In the genomic region with DNA sequence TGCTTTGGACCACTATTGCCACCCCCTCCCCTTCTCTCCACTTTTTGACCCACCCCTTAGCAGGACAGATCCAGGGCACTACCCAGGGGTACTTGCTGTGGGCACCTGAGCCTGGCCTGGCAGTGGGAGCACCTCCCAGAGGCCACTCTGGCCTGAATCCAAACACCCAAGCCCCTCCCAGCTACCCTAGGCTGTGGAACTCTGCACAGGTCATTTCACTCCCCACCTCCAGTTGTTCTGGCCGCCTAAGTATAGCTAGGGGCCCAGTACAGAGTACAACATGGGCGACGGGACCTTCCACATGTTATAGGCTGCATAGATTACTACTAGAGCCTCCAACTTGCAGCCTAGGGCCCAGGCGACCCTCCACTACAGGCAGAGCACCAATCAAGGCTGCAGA, we compare ENCODE assay signal across 12 mouse cellular contexts. TPM values are rescaled to one million over a fixed set of nuclear protein-coding genes. Genes with fewer than 3 reads are reported as not detected.
A peak's percentile ranks its signal among the peaks of the same experiment; 100 is the strongest.
DNase-seq lines count a peak whose midpoint lies in the region; ATAC-seq and TF ChIP-seq lines count a peak whose summit lies in the region.
"Had no signal": no experiment of that assay in that cellular context is flagged by ENCODE, and none has a peak within 500 bp of the region (broad histone marks: within the 10 kb centered on the region; RNA-seq: fewer than 3 reads in every experiment).

No protein-coding gene starts in this region.

- H3K4me1 ChIP-seq in midbrain, embryonic 11.5 days (ENCODE audit: control insufficient read depth, insufficient read depth, low read length), result peaks cover 47% of the 10 kb centered on the region
- peaks cover 22% of the 10 kb centered on the region for H3K4me1 ChIP-seq in midbrain, postnatal 0 days (ENCODE audit: insufficient read depth, low read length)
- H3K4me1 ChIP-seq in liver, embryonic 16.5 days (ENCODE audit: control insufficient read depth, low read depth, low read length), result peaks cover 60% of the 10 kb centered on the region
- peaks cover 21% of the 10 kb centered on the region; the same call in 1 of the 2 replicates for H3K4me1 ChIP-seq in lung, postnatal 0 days (ENCODE audit: insufficient read depth, low read depth, low read length)

- DNase-seq in gastrocnemius, postnatal 4 days (ENCODE audit: low spot score in 2 of 2), result peak; percentile 7 to 15
- no peak for DNase-seq in gastrocnemius, postnatal 36 days
- DNase-seq in midbrain, embryonic 11.5 days (ENCODE audit: low spot score, missing footprints), result peak; percentile 75
- DNase-seq in midbrain, postnatal 0 days (ENCODE audit: low spot score), result no peak
- DNase-seq in kidney, postnatal 14 days, result peak; percentile 72
- no peak for DNase-seq in layer of hippocampus, postnatal 25 days (ENCODE audit: extremely low spot score in 1 of 2, low spot score in 1 of 2)
- no peak for DNase-seq in lung, postnatal 0 days (ENCODE audit: low spot score)
- DNase-seq: adrenal gland, adult 2 months; cerebellum, postnatal 10 days; retina, postnatal 1 day had no signal

- no peak for TF ChIP-seq CTCF in midbrain, postnatal 0 days (IDR thresholded peaks at IDR 0.05)
- TF ChIP-seq CTCF in lung, postnatal 0 days (IDR thresholded peaks at IDR 0.05), result no peak

- TF ChIP-seq EP300 in lung, postnatal 0 days (IDR thresholded peaks at IDR 0.05), result no peak

- 73% methylated on average over 4 of the region's 4 CpGs for WGBS in midbrain, embryonic 11.5 days
- 78% methylated on average over 4 of the region's 4 CpGs for WGBS in midbrain, postnatal 0 days
- 56% methylated on average over 4 of the region's 4 CpGs for WGBS in liver, embryonic 16.5 days (ENCODE audit: insufficient replicate concordance)
- WGBS in lung, postnatal 0 days, result 82% methylated on average over 4 of the region's 4 CpGs

- no peak for ATAC-seq in midbrain, embryonic 11.5 days (ENCODE audit: low FRiP score)
- ATAC-seq in midbrain, postnatal 0 days (ENCODE audit: low FRiP score), result no peak
- no peak for ATAC-seq in liver, embryonic 16.5 days (ENCODE audit: low read depth)
- no peak for ATAC-seq in lung, postnatal 0 days

- H3K27me3 ChIP-seq in midbrain, embryonic 11.5 days (ENCODE audit: control insufficient read depth, insufficient read depth, low read length), result no peaks in the 10 kb centered on the region
- no peaks in the 10 kb centered on the region; the same call in 1 of the 2 replicates for H3K27me3 ChIP-seq in midbrain, postnatal 0 days (ENCODE audit: insufficient read depth, low read length)
- no peaks in the 10 kb centered on the region for H3K27me3 ChIP-seq in liver, embryonic 16.5 days (ENCODE audit: control insufficient read depth, insufficient read depth, low read depth, low read length)
- no peaks in the 10 kb centered on the region for H3K27me3 ChIP-seq in lung, postnatal 0 days (replicated peaks; ENCODE audit: insufficient read depth, low read length)
- H3K27me3 ChIP-seq: heart, embryonic 15.5 days had no signal

- no peaks in the 10 kb centered on the region for H3K9me3 ChIP-seq in midbrain, embryonic 11.5 days (ENCODE audit: control insufficient read depth, low read length)
- H3K9me3 ChIP-seq in midbrain, postnatal 0 days (ENCODE audit: low read length), result no peaks in the 10 kb centered on the region
- no peaks in the 10 kb centered on the region for H3K9me3 ChIP-seq in liver, embryonic 16.5 days (replicated peaks; ENCODE audit: control insufficient read depth, low read length)
- no peaks in the 10 kb centered on the region for H3K9me3 ChIP-seq in lung, postnatal 0 days (ENCODE audit: low read length)
- H3K9me3 ChIP-seq: heart, embryonic 15.5 days had no signal

- H3K36me3 ChIP-seq in midbrain, embryonic 11.5 days (ENCODE audit: control insufficient read depth, insufficient read depth, low read length), result no peaks in the 10 kb centered on the region
- H3K36me3 ChIP-seq in midbrain, postnatal 0 days (ENCODE audit: insufficient read depth, low read length), result no peaks in the 10 kb centered on the region
- H3K36me3 ChIP-seq in liver, embryonic 16.5 days (ENCODE audit: control insufficient read depth, insufficient read depth), result peaks cover 12% of the 10 kb centered on the region; the same call in 1 of the 2 replicates
- no peaks in the 10 kb centered on the region for H3K36me3 ChIP-seq in lung, postnatal 0 days (ENCODE audit: insufficient read depth, low read length)
- H3K36me3 ChIP-seq: heart, embryonic 15.5 days had no signal

- no peak overlapping the region for H3K4me2 ChIP-seq in midbrain, embryonic 11.5 days
- no peak overlapping the region for H3K4me2 ChIP-seq in midbrain, postnatal 0 days (ENCODE audit: low read depth, low read length, poor library complexity, severe bottlenecking)
- H3K4me2 ChIP-seq in liver, embryonic 16.5 days (ENCODE audit: low read depth, low read length), result peak overlapping the region; percentile 83; the same call in 1 of the 2 replicates
- no peak overlapping the region for H3K4me2 ChIP-seq in lung, postnatal 0 days (replicated peaks; ENCODE audit: low read depth, low read length)

- H3K4me3 ChIP-seq in midbrain, embryonic 11.5 days (ENCODE audit: low read depth, low read length), result no peak overlapping the region
- H3K4me3 ChIP-seq in midbrain, postnatal 0 days (ENCODE audit: low read depth, low read length), result no peak overlapping the region
- no peak overlapping the region; the same call in 1 of the 2 replicates for H3K4me3 ChIP-seq in liver, embryonic 16.5 days (ENCODE audit: low read depth, low read length)
- H3K4me3 ChIP-seq in lung, postnatal 0 days (ENCODE audit: low read depth, low read length), result no peak overlapping the region

- H3K9ac ChIP-seq in midbrain, embryonic 11.5 days (ENCODE audit: low read length), result no peak overlapping the region
- H3K9ac ChIP-seq in midbrain, postnatal 0 days (replicated peaks; ENCODE audit: low read length, poor library complexity, severe bottlenecking), result no peak overlapping the region
- peak overlapping the region; percentile 62 for H3K9ac ChIP-seq in liver, embryonic 16.5 days (ENCODE audit: low read depth, low read length)
- H3K9ac ChIP-seq in lung, postnatal 0 days (replicated peaks; ENCODE audit: low read depth), result no peak overlapping the region

- H3K27ac ChIP-seq in midbrain, embryonic 11.5 days (ENCODE audit: low read depth, low read length), result no peak overlapping the region
- no peak overlapping the region for H3K27ac ChIP-seq in midbrain, postnatal 0 days (ENCODE audit: low read depth, low read length)
- H3K27ac ChIP-seq in liver, embryonic 16.5 days (ENCODE audit: low read length), result peak overlapping the region; percentile 46
- no peak overlapping the region for H3K27ac ChIP-seq in lung, postnatal 0 days (ENCODE audit: low read length)

- intact Hi-C loops in gastrocnemius, postnatal 36 days (cut with DNase I), result loop anchor here (5.0 kb wide), 1 partner anchor 175 kb away; the partner anchor contains the start of gene Uggt1

RNA-seq across cellular contexts. Expression of gene Hs6st1, which starts 1.0 kb away (rescaled TPM):
- 10 to 100 TPM; 39.7 to 40.5 TPM for total RNA-seq in gastrocnemius, postnatal 4 days (2021)
- total RNA-seq in gastrocnemius, postnatal 36 days (2021), result 10 to 100 TPM; 18.4 to 22.2 TPM
- 16.7 and 20.3 TPM in 2 replicates for polyA plus RNA-seq in midbrain, embryonic 11.5 days (2014; fragmentation: Nextera tagmentation; extraction: Ambion mirVana)
- total RNA-seq in midbrain, postnatal 0 days (2014; rRNA removed), result 89.8 and 104 TPM in 2 replicates
- 17.3 and 17.4 TPM in 2 replicates for polyA plus RNA-seq in midbrain, postnatal 0 days (2015; fragmentation: Nextera tagmentation; extraction: Ambion mirVana)
- polyA plus RNA-seq in liver, embryonic 16.5 days (2015; fragmentation: Nextera tagmentation; extraction: Ambion mirVana), result 4.7 and 5.2 TPM in 2 replicates
- total RNA-seq in layer of hippocampus, postnatal 25 days (2021), result 10 to 100 TPM; 40.9 to 43.0 TPM
- polyA plus RNA-seq in lung, postnatal 0 days (2015; fragmentation: Nextera tagmentation; extraction: Ambion mirVana), result 4.9 and 6.3 TPM in 2 replicates

Comparison
In these comparisons a context has a peak if more than half of its experiments do, and no peak if none do; other contexts are left out.
1. DNase-seq: peak in gastrocnemius, postnatal 4 days (2 of 2), midbrain, embryonic 11.5 days (single experiment) and kidney, postnatal 14 days (single experiment); none in gastrocnemius, postnatal 36 days (0 of 2), midbrain, postnatal 0 days (single experiment), layer of hippocampus, postnatal 25 days (0 of 2) and lung, postnatal 0 days (single experiment).